In the genomic region with DNA sequence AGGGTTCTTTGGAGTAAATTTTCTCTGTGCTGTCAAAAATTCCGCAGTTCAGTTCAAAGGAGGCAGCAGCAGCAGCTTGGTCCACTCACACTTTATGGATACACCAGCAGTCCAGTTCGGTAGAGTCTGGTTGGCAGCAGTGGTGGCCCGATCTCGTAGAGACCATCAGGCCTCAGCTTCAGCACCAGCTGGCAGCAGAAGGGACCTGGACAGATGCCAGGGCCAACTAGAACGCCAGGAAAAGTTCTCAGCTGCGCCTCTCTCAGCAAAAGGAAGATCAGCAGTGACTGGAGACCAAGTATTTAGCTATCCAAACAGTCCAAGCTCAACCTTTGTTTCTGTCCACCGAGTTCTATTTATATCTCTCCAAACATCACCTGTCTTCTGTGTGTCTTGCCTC, we compare ENCODE assay signal across 9 mouse cellular contexts.
DNase-seq lines count a peak whose midpoint lies in the region; ATAC-seq and TF ChIP-seq lines count a peak whose summit lies in the region.
"Had no signal": no experiment of that assay in that cellular context is flagged by ENCODE, and none has a peak within 500 bp of the region (broad histone marks: within the 10 kb centered on the region; RNA-seq: fewer than 3 reads in every experiment).

No protein-coding gene starts in this region.

- no peaks in the 10 kb centered on the region for H3K36me3 ChIP-seq in hindbrain, postnatal 0 days (ENCODE audit: insufficient read depth, low read length)
- H3K36me3 ChIP-seq in hindbrain, embryonic 12.5 days, result no peaks in the 10 kb centered on the region

- H3K4me2 ChIP-seq in hindbrain, postnatal 0 days (ENCODE audit: low read depth, low read length), result no peak overlapping the region
- H3K4me2 ChIP-seq in hindbrain, embryonic 12.5 days (replicated peaks), result no peak overlapping the region

- WGBS in hindbrain, postnatal 0 days, result 55% methylated on average over 7 of the region's 7 CpGs
- 91% methylated on average over 7 of the region's 7 CpGs for WGBS in hindbrain, embryonic 12.5 days

- no peaks in the 10 kb centered on the region for H3K27me3 ChIP-seq in hindbrain, postnatal 0 days (ENCODE audit: insufficient read depth, low read length)
- H3K27me3 ChIP-seq in hindbrain, embryonic 12.5 days, result no peaks in the 10 kb centered on the region

- H3K9ac ChIP-seq in hindbrain, postnatal 0 days (replicated peaks; ENCODE audit: low read length), result no peak overlapping the region
- no peak overlapping the region for H3K9ac ChIP-seq in hindbrain, embryonic 12.5 days
- H3K9ac ChIP-seq: liver, postnatal 0 days had no signal

- H3K4me3 ChIP-seq in hindbrain, postnatal 0 days (ENCODE audit: low read length), result no peak overlapping the region
- H3K4me3 ChIP-seq in hindbrain, embryonic 12.5 days, result no peak overlapping the region

- no peak overlapping the region for H3K27ac ChIP-seq in hindbrain, postnatal 0 days
- no peak overlapping the region for H3K27ac ChIP-seq in hindbrain, embryonic 12.5 days

- H3K9me3 ChIP-seq in hindbrain, postnatal 0 days (ENCODE audit: low read length), result no peaks in the 10 kb centered on the region
- H3K9me3 ChIP-seq in hindbrain, embryonic 12.5 days (replicated peaks), result no peaks in the 10 kb centered on the region

- ATAC-seq in hindbrain, postnatal 0 days, result no peak
- no peak for ATAC-seq in hindbrain, embryonic 12.5 days (ENCODE audit: low FRiP score)
- ATAC-seq in erythroid progenitor cell, adult 5-6 weeks (replicated peaks; ENCODE audit: low FRiP score, poor library complexity, severe bottlenecking), result no peak
- ATAC-seq: liver, postnatal 0 days had no signal

- peak; percentile 55 for DNase-seq in hindbrain, postnatal 0 days (ENCODE audit: low spot score)
- peak; percentile 34 for DNase-seq in cerebellum, adult 11-12 months
- peak; percentile 89 to 94 for DNase-seq in cerebellum, postnatal 10 days
- DNase-seq in layer of hippocampus, postnatal 36 days, result peak; percentile 57 to 59
- DNase-seq in spleen, postnatal 10 days (ENCODE audit: low spot score in 2 of 2), result no peak
- DNase-seq in liver, result no peak
- DNase-seq: liver, postnatal 0 days had no signal

- TF ChIP-seq CTCF in hindbrain, postnatal 0 days (IDR thresholded peaks at IDR 0.05; ENCODE audit: low read depth), result no peak

- H3K4me1 ChIP-seq in hindbrain, postnatal 0 days (ENCODE audit: insufficient read depth, low read length), result no peaks in the 10 kb centered on the region
- peaks cover 8% of the 10 kb centered on the region; the same call in 1 of the 2 replicates for H3K4me1 ChIP-seq in hindbrain, embryonic 12.5 days

Comparison
In these comparisons a context has a peak if more than half of its experiments do, and no peak if none do; other contexts are left out.
1. DNase-seq: peak in hindbrain, postnatal 0 days (single experiment), cerebellum, adult 11-12 months (single experiment), cerebellum, postnatal 10 days (2 of 2) and layer of hippocampus, postnatal 36 days (2 of 2); none in spleen, postnatal 10 days (0 of 2) and liver (single experiment).